Mouse (Mus musculus) C2C12 (cell line): Measurements from ENCODE around the gene Cdk5rap2.

ENCODE experiments used
- CTCF ChIP-seq: IDR thresholded peaks from one replicate; pipeline ENCODE4 v1.5.1; 2011; ENCODE audit not compliant: control insufficient read depth, insufficient read depth, insufficient read length
- USF1 ChIP-seq: IDR thresholded peaks from one replicate; pipeline ENCODE4 v1.6.1; 2011; ENCODE audit warnings: low read depth, mild to moderate bottlenecking, control low read depth, moderate library complexity

- TF ChIP-seq CTCF (no peak), USF1 (no peak)
Observed at GRCm38 (mm10) chr4:70283163-70283562, 127.1 kb downstream of the Cdk5rap2 start.
